Mouse (Mus musculus) megakaryocyte, embryonic 14.5 days (primary cell): ENCODE data around the gene Hist1h4h.
"Not testable (repeated sequence)": the region's sequence is repeated elsewhere in the genome, so short reads cannot be mapped to it uniquely, and the experiment has no call there.

Experiments used
- FLI1 ChIP-seq: IDR thresholded peaks from 2 replicates; pipeline ENCODE4 v1.6.1; 2012; ENCODE audit warnings: low read length, inconsistent platforms, mixed read lengths
- GATA1 ChIP-seq: IDR thresholded peaks from 3 replicates; pipeline ENCODE4 v1.6.1; 2012; ENCODE audit warnings: mixed read lengths, low read length, inconsistent platforms, borderline replicate concordance

- TF ChIP-seq FLI1, GATA1: not testable (repeated sequence)
These were observed 39.6 kb downstream of the Hist1h4h start for GRCm38 (mm10) chr13:23570261-23571021.
